Mouse (Mus musculus) testis, adult 2 months (tissue): ENCODE measurements at regions not wholly inside any gene's neighbourhood (a gene's known extent, or its start where the extent isn't known, plus 50 kb on each side); places are given as distances from the start of the nearest gene placed in this dataset.

Experiments
- H3K27ac ChIP-seq: fragments of 200-500 bp; 2 replicates; pipeline ENCODE4 v1.5.1; 2012; ENCODE audit warnings: low read depth, low read length; ENCODE audit not compliant: control insufficient read depth, insufficient read depth
- H3K27me3 ChIP-seq: fragments of 200-500 bp; 2 replicates; pipeline ENCODE4 v1.6.1; 2012; ENCODE audit warnings: mild to moderate bottlenecking, low read length, moderate library complexity; ENCODE audit not compliant: control insufficient read depth, insufficient read depth
- H3K36me3 ChIP-seq: fragments of 200-500 bp; 2 replicates; pipeline ENCODE4 v1.6.1; 2012; ENCODE audit warnings: mild to moderate bottlenecking, low read length; ENCODE audit not compliant: control insufficient read depth, insufficient read depth
- H3K4me1 ChIP-seq: fragments of 200-500 bp; 2 replicates; pipeline ENCODE4 v1.6.1; 2012; ENCODE audit warnings: low read length; ENCODE audit not compliant: control insufficient read depth, insufficient read depth
- H3K4me3 ChIP-seq: fragments of 200-500 bp; 2 replicates; pipeline ENCODE4 v1.5.1; 2012; ENCODE audit warnings: low read depth, mild to moderate bottlenecking, low read length, moderate library complexity, mixed read lengths; ENCODE audit not compliant: control insufficient read depth
- CTCF ChIP-seq: fragments of 200-500 bp; IDR thresholded peaks from 2 replicates; pipeline ENCODE4 v1.5.1; 2012; ENCODE audit warnings: low read depth, mild to moderate bottlenecking, inconsistent platforms, low read length, moderate library complexity; ENCODE audit not compliant: control insufficient read depth, insufficient read depth, insufficient replicate concordance
- POLR2A ChIP-seq: fragments of 200-500 bp; IDR thresholded peaks from 2 replicates; pipeline ENCODE4 v1.6.1; 2012; ENCODE audit warnings: low read depth, mild to moderate bottlenecking, inconsistent platforms, low read length, moderate library complexity; ENCODE audit not compliant: control insufficient read depth

- TF ChIP-seq POLR2A (no peak), CTCF (no peak)
- Histone ChIP-seq H3K4me3 (no peak overlapping the region), H3K27me3 (no peaks in the 10 kb centered on the region), H3K27ac (no peak overlapping the region), H3K36me3 (no peaks in the 10 kb centered on the region), H3K4me1 (no peaks in the 10 kb centered on the region)
Observed at GRCm38 (mm10) chr10:115025950-115026349, 158.9 kb downstream of the Tph2 start.

- no peak overlapping the region for H3K4me3 ChIP-seq
- H3K4me1 ChIP-seq, result peaks cover 5% of the 10 kb centered on the region
- no peak overlapping the region for H3K27ac ChIP-seq
- no peaks in the 10 kb centered on the region for H3K36me3 ChIP-seq
- TF ChIP-seq CTCF, result no peak
- H3K27me3 ChIP-seq, result no peaks in the 10 kb centered on the region
Observed at GRCm38 (mm10) chr10:115019443-115019842, 165.4 kb downstream of the Tph2 start.

GRCm38 (mm10) chr10:115013491-115014001, 171.3 kb downstream of the Tph2 start:
- TF ChIP-seq POLR2A (no peak), CTCF (no peak)
- Histone ChIP-seq H3K4me1 (peaks cover 13% of the 10 kb centered on the region), H3K36me3 (no peaks in the 10 kb centered on the region), H3K27me3 (no peaks in the 10 kb centered on the region), H3K27ac (peak overlapping the region; percentile 65; the same call in 1 of the 2 replicates), H3K4me3 (peak overlapping the region; percentile 83)

- H3K27me3 ChIP-seq, result no peaks in the 10 kb centered on the region
- H3K4me1 ChIP-seq, result peaks cover 13% of the 10 kb centered on the region
- peak overlapping the region; percentile 42; the same call in 1 of the 2 replicates for H3K4me3 ChIP-seq
- H3K27ac ChIP-seq, result no peak overlapping the region
- TF ChIP-seq POLR2A (no peak), CTCF (no peak)
- no peaks in the 10 kb centered on the region for H3K36me3 ChIP-seq
Observed at GRCm38 (mm10) chr10:115012922-115013321, 171.9 kb downstream of the Tph2 start.

GRCm38 (mm10) chr10:115012316-115012715, 172.5 kb downstream of the Tph2 start:
- no peaks in the 10 kb centered on the region for H3K36me3 ChIP-seq
- peaks cover 13% of the 10 kb centered on the region for H3K4me1 ChIP-seq
- no peaks in the 10 kb centered on the region for H3K27me3 ChIP-seq
- H3K4me3 ChIP-seq, result no peak overlapping the region
- H3K27ac ChIP-seq, result no peak overlapping the region
- no peak for TF ChIP-seq POLR2A

- Histone ChIP-seq H3K27ac (no peak overlapping the region), H3K36me3 (no peaks in the 10 kb centered on the region), H3K4me3 (no peak overlapping the region), H3K4me1 (peaks cover 13% of the 10 kb centered on the region), H3K27me3 (no peaks in the 10 kb centered on the region)
- TF ChIP-seq CTCF (no peak), POLR2A (no peak)
Observed at GRCm38 (mm10) chr10:115011911-115012310, 172.9 kb downstream of the Tph2 start.

GRCm38 (mm10) chr10:114996400-114996799, 188.4 kb downstream of the Tph2 start:
- Histone ChIP-seq H3K4me1 (no peaks in the 10 kb centered on the region), H3K27ac (no peak overlapping the region), H3K36me3 (no peaks in the 10 kb centered on the region), H3K4me3 (no peak overlapping the region), H3K27me3 (no peaks in the 10 kb centered on the region)
- TF ChIP-seq CTCF (no peak), POLR2A (no peak)
